Mouse (Mus musculus) kidney, postnatal 4 days (tissue): ENCODE measurements around the gene Pdpr.
"Not testable (repeated sequence)": the region's sequence is repeated elsewhere in the genome, so short reads cannot be mapped to it uniquely, and the experiment has no call there.

Experiments
- DNase-seq, 2 experiments: peaks; one replicate each; pipeline ENCODE4 v3.0.0; 2021; ENCODE audit warnings: mixed read lengths in 2 of 2

Pdpr gene

GRCm38 (mm10) chr8:111091706-111092105, 2.7 kb upstream of the Pdpr start:
- no peak for DNase-seq

DNA sequence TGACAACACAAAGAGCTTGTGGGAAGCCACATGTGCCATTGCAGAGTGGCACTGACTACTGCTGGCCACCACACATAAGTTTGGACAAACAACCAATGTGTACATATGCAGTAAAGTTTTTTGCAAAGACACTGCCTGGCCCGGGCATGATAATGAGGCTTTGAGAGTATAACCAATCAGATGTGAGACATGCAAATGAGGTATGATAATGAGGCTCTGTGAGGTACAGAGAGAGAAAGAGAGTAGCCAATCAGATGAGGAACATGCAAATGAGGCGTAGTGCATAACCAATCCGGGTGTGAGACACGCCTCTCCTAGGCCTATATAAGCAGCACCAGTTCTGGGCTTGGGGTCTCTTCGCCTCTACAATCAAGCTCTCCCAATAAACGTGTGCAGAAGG, 2.1 kb upstream of the Pdpr start, which contains the start of gene Clec18a:
Gene Clec18a (minus strand): TSS at position 101 of the 400 bp plus-strand sequence.
- DNase-seq: not testable (repeated sequence)

GRCm38 (mm10) chr8:111094719-111095302, 381 bp downstream of the Pdpr start:
- peak; percentile 40 to 64 for DNase-seq

GRCm38 (mm10) chr8:111114891-111115290, 20.5 kb downstream of the Pdpr start:
- DNase-seq: no peak

DNA sequence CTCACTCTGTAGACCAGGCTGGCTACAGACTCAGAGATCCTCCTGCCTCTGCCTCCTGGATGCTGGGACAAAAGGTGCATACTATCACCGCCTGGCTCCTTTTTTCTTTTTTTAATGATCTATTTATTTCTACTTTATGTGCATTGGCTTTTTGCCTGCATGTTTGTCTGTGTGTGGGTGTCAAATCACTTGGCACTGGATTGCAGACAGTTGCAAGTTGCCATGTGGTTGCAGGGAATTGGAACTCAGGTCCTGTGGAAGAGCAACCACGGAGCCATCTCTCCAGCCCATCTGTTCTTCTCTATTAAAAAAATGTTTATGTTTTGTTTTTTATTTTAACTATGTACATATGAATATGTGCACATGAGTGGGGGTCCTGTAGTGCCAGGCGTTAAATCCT, 25.1 kb downstream of the Pdpr start:
- no peak for DNase-seq

- DNase-seq: no peak
Observed at GRCm38 (mm10) chr8:111130756-111131155, 36.3 kb downstream of the Pdpr start.

GRCm38 (mm10) chr8:111142521-111142920, 48.1 kb downstream of the Pdpr start:
- DNase-seq: no peak

- DNase-seq: peak; percentile 28 to 62
Observed at GRCm38 (mm10) chr8:111144901-111145459, 50.5 kb downstream of the Pdpr start.

DNA sequence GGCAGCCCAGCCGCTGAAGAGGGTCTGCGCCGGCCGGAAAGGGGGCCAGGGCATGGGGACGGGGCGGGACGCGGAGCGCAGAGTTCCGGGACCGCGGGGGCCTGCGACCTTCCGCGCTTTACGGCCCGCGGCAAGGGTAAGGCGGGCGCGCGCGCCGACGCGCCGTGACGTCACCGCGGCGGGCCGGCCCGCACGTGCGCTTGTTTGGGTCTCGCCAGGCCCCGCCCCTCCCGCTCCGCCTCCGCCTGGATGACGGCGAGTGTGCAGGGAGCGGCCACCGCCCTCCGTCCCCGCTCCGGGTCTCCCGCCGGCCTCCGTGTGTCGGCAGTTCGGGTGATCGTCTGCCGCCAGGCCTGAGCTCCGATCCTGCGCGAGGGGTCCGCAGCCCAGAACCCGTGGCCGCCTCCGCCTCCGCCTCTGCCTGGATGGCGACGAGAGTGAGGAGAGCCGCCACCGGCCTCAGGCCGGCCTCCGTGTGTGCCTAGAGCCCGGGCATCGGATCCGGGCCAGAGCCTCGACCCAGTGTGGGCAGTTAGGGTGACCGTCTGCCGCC, 51.1 kb downstream of the Pdpr start:
- peak; percentile 97 to 98 for DNase-seq

DNA sequence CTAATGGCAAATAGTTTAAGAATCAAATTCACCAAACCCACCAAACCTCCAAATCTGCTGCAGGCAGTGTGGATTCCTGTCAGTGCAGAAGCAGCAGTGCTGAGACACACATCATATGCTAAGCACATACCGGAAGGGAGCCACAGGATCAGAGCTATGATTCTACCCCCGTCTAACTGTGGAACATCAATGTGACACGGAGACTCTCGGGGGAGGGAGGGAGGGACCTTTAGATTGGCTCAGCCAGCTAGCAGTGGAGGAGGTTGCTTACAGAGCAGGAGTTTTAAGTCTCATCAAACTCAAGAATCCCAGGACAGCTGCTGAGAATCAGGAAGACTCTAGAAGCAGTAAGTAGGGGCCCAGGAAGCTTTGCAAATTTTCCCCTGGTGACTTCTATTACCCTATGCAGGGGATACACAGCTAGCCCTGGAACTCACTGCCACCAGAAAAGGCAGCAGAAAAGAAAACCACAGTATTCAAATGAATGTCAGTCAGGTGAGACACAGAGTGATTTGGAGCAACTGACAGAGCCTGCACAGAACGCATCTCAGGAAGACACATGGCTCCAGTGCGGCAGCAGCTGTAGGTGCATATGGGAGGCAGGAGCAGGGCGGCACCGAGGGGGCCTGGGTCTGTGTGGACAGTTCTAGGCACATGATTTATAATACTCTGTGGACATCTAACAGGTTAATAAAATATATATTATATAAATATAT, 61.4 kb downstream of the Pdpr start:
- DNase-seq: peak in 1 of 2 experiments; percentile 22

DNA sequence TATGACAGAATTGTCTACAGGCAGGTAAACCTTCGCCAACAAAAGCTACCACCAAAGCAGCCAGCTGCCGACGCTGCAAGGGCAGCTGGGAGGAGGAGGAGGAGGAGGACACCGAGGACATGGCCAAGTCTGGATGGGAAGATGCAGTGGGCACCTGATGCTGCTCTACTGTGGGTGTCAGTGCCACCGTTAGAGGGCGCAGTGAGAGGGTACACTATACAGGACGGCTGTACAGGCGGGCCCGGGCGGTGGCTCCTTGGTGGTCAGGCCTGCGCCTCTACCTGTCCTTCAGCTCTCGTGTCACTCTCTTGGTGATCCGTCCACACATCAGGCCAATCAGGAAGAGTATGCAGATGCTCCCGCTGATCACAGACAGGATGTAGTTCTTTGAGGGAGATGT, 63.2 kb downstream of the Pdpr start:
- peak; percentile 81 to 84 for DNase-seq

- no peak for DNase-seq
Observed at GRCm38 (mm10) chr8:111171661-111172060, 77.2 kb downstream of the Pdpr start.

DNA sequence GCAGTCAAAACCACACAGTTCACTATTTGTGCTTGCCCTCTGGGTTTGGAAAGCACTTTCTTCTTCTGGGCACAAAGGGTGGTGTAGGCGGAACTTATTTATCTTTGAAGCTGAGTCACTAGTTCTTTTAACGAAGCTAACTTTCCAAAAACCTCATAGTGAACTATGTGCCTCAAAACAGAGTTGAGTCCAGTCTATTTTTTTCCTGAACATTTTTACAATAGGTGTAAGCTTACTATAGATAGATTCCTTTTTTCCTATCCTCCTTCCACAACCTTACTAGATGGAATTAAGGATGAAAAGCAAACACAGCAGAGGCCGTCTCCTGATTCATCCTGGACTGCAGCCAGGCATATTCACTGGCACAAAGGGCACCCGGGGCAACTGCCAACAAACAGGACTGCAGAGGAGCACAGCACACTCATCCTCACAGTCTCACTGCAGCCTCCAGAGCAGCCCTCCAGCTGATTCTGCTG, 91.1 kb downstream of the Pdpr start:
- peak; percentile 21 to 34 for DNase-seq
